Mouse (Mus musculus) liver, adult 2 months (tissue): ENCODE results near the gene Ndufb7. TPM values are rescaled to one million over a fixed set of nuclear protein-coding genes. Genes with fewer than 3 reads are reported as not detected.

ENCODE experiments used
- DNase-seq: peaks from one replicate; pipeline ENCODE4 v3.0.0-alpha.2; 2011; ENCODE audit warnings: low read depth, low spot score; ENCODE audit errors: extremely low read depth
- H3K27ac ChIP-seq: fragments of 200-500 bp; replicated peaks from 2 replicates; pipeline ENCODE4 v1.5.1; 2012; ENCODE audit warnings: low read depth, mild to moderate bottlenecking, control low read depth, inconsistent platforms, low read length; ENCODE audit not compliant: insufficient read depth
- H3K27me3 ChIP-seq: fragments of 200-500 bp; 2 replicates; pipeline ENCODE4 v1.6.1; 2012; ENCODE audit warnings: mild to moderate bottlenecking, moderate library complexity, low read length, inconsistent platforms; ENCODE audit not compliant: control insufficient read depth, insufficient read depth
- H3K36me3 ChIP-seq: fragments of 200-500 bp; 2 replicates; pipeline ENCODE4 v1.6.1; 2012; ENCODE audit warnings: low read length, inconsistent platforms; ENCODE audit not compliant: control insufficient read depth, insufficient read depth
- H3K4me1 ChIP-seq: fragments of 200-500 bp; 2 replicates; pipeline ENCODE4 v1.6.1; 2011; ENCODE audit warnings: low read length; ENCODE audit not compliant: control insufficient read depth, insufficient read depth
- H3K4me3 ChIP-seq: fragments of 200-500 bp; 2 replicates; pipeline ENCODE4 v1.5.1; 2011; ENCODE audit warnings: low read depth, mild to moderate bottlenecking, control low read depth, low read length, moderate library complexity; ENCODE audit not compliant: insufficient read depth
- H3K79me2 ChIP-seq: fragments of 200-500 bp; 2 replicates; pipeline ENCODE4 v1.6.1; 2012; ENCODE audit warnings: inconsistent platforms, mild to moderate bottlenecking, low read length, moderate library complexity; ENCODE audit not compliant: control insufficient read depth, insufficient read depth
- H3K9ac ChIP-seq: fragments of 200-500 bp; 2 replicates; pipeline ENCODE4 v1.6.1; 2012; ENCODE audit warnings: low read depth, mild to moderate bottlenecking, control low read depth, inconsistent platforms, low read length
- CTCF ChIP-seq: fragments of 200-500 bp; IDR thresholded peaks from 2 replicates; pipeline ENCODE4 v1.5.1; 2011; ENCODE audit warnings: low read depth, low read length, control low read depth
- POLR2A ChIP-seq: fragments of 200-500 bp; IDR thresholded peaks from 2 replicates; pipeline ENCODE4 v1.6.1; 2011; ENCODE audit warnings: low read length, control low read depth; ENCODE audit not compliant: insufficient read depth; ENCODE audit errors: extremely low read depth
- WGBS: fragments of 180-500 bp; shearing (Covaris S2); methylation state at CpG from one replicate; pipeline ENCODE4 v1.1.7; 2018; 5-methylcytosine and 5-hydroxymethylcytosine counted together
- polyA plus RNA-seq: library from polyadenylated mRNA; depleted of rRNA; stranded (reverse); fragments of >200 nt; gene quantifications from 2 replicates; pipeline ENCODE4 v1.2.3, GENCODE M21; 2012
- total RNA-seq: library from RNA; depleted of rRNA; stranded (reverse); fragments of >200 nt; gene quantifications from 2 replicates; pipeline ENCODE4 v1.2.3, GENCODE M21; 2014

Ndufb7 gene
- total and polyA plus RNA-seq, 2 experiments, result 193 to 297 TPM

- H3K27me3 ChIP-seq, result no peaks in the 10 kb centered on the region
- no peak overlapping the region for H3K9ac ChIP-seq
- no peak overlapping the region for H3K27ac ChIP-seq
- H3K79me2 ChIP-seq, result no peaks in the 10 kb centered on the region
- no peak for DNase-seq
- H3K36me3 ChIP-seq, result no peaks in the 10 kb centered on the region
- no peak overlapping the region for H3K4me3 ChIP-seq
- TF ChIP-seq CTCF (no peak), POLR2A (no peak)
- peaks cover 1% of the 10 kb centered on the region; the same call in 1 of the 2 replicates for H3K4me1 ChIP-seq
Observed at GRCm38 (mm10) chr8:83599814-83600213, 33.3 kb downstream of the Ndufb7 start.

GRCm38 (mm10) chr8:83602650-83603029, 36.2 kb downstream of the Ndufb7 start:
- H3K79me2 ChIP-seq, result no peaks in the 10 kb centered on the region
- H3K27me3 ChIP-seq, result no peaks in the 10 kb centered on the region
- TF ChIP-seq POLR2A (no peak), CTCF (no peak)
- no peak overlapping the region for H3K27ac ChIP-seq
- no peak for DNase-seq
- H3K4me3 ChIP-seq, result no peak overlapping the region
- 81% methylated on average over 2 of the region's 2 CpGs for WGBS
- H3K36me3 ChIP-seq, result no peaks in the 10 kb centered on the region
- H3K4me1 ChIP-seq, result peaks cover 5% of the 10 kb centered on the region; the same call in 1 of the 2 replicates
- no peak overlapping the region for H3K9ac ChIP-seq

- H3K36me3 ChIP-seq, result peaks cover 19% of the 10 kb centered on the region
- H3K27me3 ChIP-seq, result no peaks in the 10 kb centered on the region
- peaks cover 13% of the 10 kb centered on the region for H3K4me1 ChIP-seq
- TF ChIP-seq POLR2A (peak; percentile 98), CTCF (no peak)
- peak within 1 kb of the TSS; percentile 89 for H3K4me3 ChIP-seq
- H3K27ac ChIP-seq, result peak within 1 kb of the TSS; percentile 90
- DNase-seq, result peak; percentile 90
- WGBS, result under 1% methylated on average over 69 of the region's 69 CpGs
- H3K79me2 ChIP-seq, result peaks cover 8% of the 10 kb centered on the region; the same call in 1 of the 2 replicates
- peak within 1 kb of the TSS; percentile 95 for H3K9ac ChIP-seq
Observed at GRCm38 (mm10) chr8:83607661-83608397, 41.4 kb downstream of the Ndufb7 start, which contains the start of the genes Tecr and Dnajb1. TSS of gene Tecr (minus strand) at chr8:83607971. TSS of gene Dnajb1 (plus strand) at chr8:83608193.

- TF ChIP-seq POLR2A (no peak), CTCF (no peak)
Observed at GRCm38 (mm10) chr8:83608398-83608829, 41.9 kb downstream of the Ndufb7 start.

GRCm38 (mm10) chr8:83609086-83609485, 42.6 kb downstream of the Ndufb7 start:
- WGBS, result 18% methylated on average over 9 of the region's 9 CpGs
- Histone ChIP-seq H3K4me3 (peak overlapping the region; percentile 89), H3K4me1 (peaks cover 13% of the 10 kb centered on the region), H3K9ac (peak overlapping the region; percentile 15; the same call in 1 of the 2 replicates), H3K27me3 (no peaks in the 10 kb centered on the region), H3K27ac (no peak overlapping the region), H3K36me3 (peaks cover 21% of the 10 kb centered on the region), H3K79me2 (peaks cover 8% of the 10 kb centered on the region; the same call in 1 of the 2 replicates)
- no peak for DNase-seq
- TF ChIP-seq CTCF, result no peak
- TF ChIP-seq POLR2A, result no peak

More at GRCm38 (mm10) chr8:83608398-83608829, 41.9 kb downstream of the Ndufb7 start:
- DNase-seq, result peak; percentile 59
- under 1% methylated on average over 51 of the region's 51 CpGs for WGBS
- H3K36me3 ChIP-seq, result peaks cover 21% of the 10 kb centered on the region
- H3K27ac ChIP-seq, result peak overlapping the region; percentile 90
- peaks cover 8% of the 10 kb centered on the region; the same call in 1 of the 2 replicates for H3K79me2 ChIP-seq
- H3K27me3 ChIP-seq, result no peaks in the 10 kb centered on the region
- peak overlapping the region; percentile 89 for H3K4me3 ChIP-seq
- H3K9ac ChIP-seq, result peak overlapping the region; percentile 95
- peaks cover 13% of the 10 kb centered on the region for H3K4me1 ChIP-seq
